Mouse (Mus musculus) liver, embryonic 11.5 days (tissue): ENCODE measurements around the gene Nav1. TPM values are rescaled to one million over a fixed set of nuclear protein-coding genes. Genes with fewer than 3 reads are reported as not detected.

Source experiments
- ATAC-seq: fragments of 200-750 bp; cut with Nextera tagmentation; replicated peaks from 2 replicates; pipeline ENCODE4 v1.8.0; 2017; ENCODE audit warnings: moderate number of reproducible peaks, mild to moderate bottlenecking, moderate TSS enrichment, moderate library complexity; ENCODE audit not compliant: low FRiP score
- DNase-seq: peaks from one replicate; pipeline ENCODE4 v3.0.0-alpha.2; 2017; ENCODE audit warnings: low spot score
- H3K27ac ChIP-seq: fragments of 300-500 bp; sonication (generic); 2 replicates; pipeline ENCODE4 v1.5.1; 2014; ENCODE audit warnings: mild to moderate bottlenecking, low read depth, low read length, control low read depth
- H3K27me3 ChIP-seq: fragments of 300-500 bp; sonication (generic); replicated peaks from 2 replicates; pipeline ENCODE4 v1.6.1; 2014; ENCODE audit warnings: low read length, mixed read lengths; ENCODE audit not compliant: control insufficient read depth, insufficient read depth
- H3K36me3 ChIP-seq: fragments of 300-500 bp; sonication (generic); 2 replicates; pipeline ENCODE4 v1.6.1; 2014; ENCODE audit warnings: mild to moderate bottlenecking, low read length, moderate library complexity, mixed read lengths; ENCODE audit not compliant: control insufficient read depth, insufficient read depth
- H3K4me1 ChIP-seq: fragments of 300-500 bp; sonication (generic); replicated peaks from 2 replicates; pipeline ENCODE4 v1.6.1; 2014; ENCODE audit warnings: low read length, mixed read lengths; ENCODE audit not compliant: control insufficient read depth, insufficient read depth
- H3K4me2 ChIP-seq: fragments of 300-500 bp; sonication (generic); 2 replicates; pipeline ENCODE4 v1.6.1; 2014; ENCODE audit warnings: mild to moderate bottlenecking, control low read depth, moderate library complexity
- H3K4me3 ChIP-seq: fragments of 300-500 bp; sonication (generic); 2 replicates; pipeline ENCODE4 v1.5.1; 2014; ENCODE audit warnings: low read depth, low read length, control low read depth
- H3K9ac ChIP-seq: fragments of 300-500 bp; sonication (generic); 2 replicates; pipeline ENCODE4 v1.6.1; 2014; ENCODE audit warnings: low read depth, low read length, control low read depth
- H3K9me3 ChIP-seq: fragments of 300-500 bp; sonication (generic); 2 replicates; pipeline ENCODE4 v1.6.1; 2016; ENCODE audit warnings: low read length, inconsistent platforms, mixed read lengths; ENCODE audit not compliant: control insufficient read depth
- WGBS: fragments of 180-500 bp; shearing (Covaris S2); extraction: QIAGEN DNeasy Blood & Tissue Kit; methylation state at CpG from one replicate; pipeline ENCODE4 v1.1.7; 2014; 5-methylcytosine and 5-hydroxymethylcytosine counted together
- polyA plus RNA-seq: library from polyadenylated mRNA; unstranded; fragments of >200 nt; fragmentation: Nextera tagmentation; extraction: Ambion mirVana; gene quantifications from 2 replicates; pipeline ENCODE4 v1.2.1, GENCODE M21; 2014

Gene Nav1
- polyA plus RNA-seq, 1 experiment from 2014 or later = 8.9 TPM

GRCm38 (mm10) chr1:135448940-135449339, 158.2 kb downstream of the Nav1 start:
- no peak overlapping the region for H3K27ac ChIP-seq
- no peaks in the 10 kb centered on the region for H3K27me3 ChIP-seq
- no peak overlapping the region for H3K4me3 ChIP-seq
- 86% methylated on average over 5 of the region's 5 CpGs for whole genome bisulfite sequencing
- H3K9me3 ChIP-seq = no peaks in the 10 kb centered on the region
- no peak overlapping the region for H3K4me2 ChIP-seq
- ATAC-seq (no peak), DNase-seq (no peak)
- no peak overlapping the region for H3K9ac ChIP-seq
- H3K36me3 ChIP-seq = peaks cover 17% of the 10 kb centered on the region
- no peaks in the 10 kb centered on the region for H3K4me1 ChIP-seq

GRCm38 (mm10) chr1:135443506-135443905, 163.6 kb downstream of the Nav1 start:
- Histone ChIP-seq H3K27me3 (no peaks in the 10 kb centered on the region), H3K36me3 (peaks cover 6% of the 10 kb centered on the region), H3K4me3 (no peak overlapping the region), H3K9me3 (no peaks in the 10 kb centered on the region), H3K4me2 (no peak overlapping the region), H3K4me1 (no peaks in the 10 kb centered on the region), H3K9ac (no peak overlapping the region), H3K27ac (no peak overlapping the region)
- ATAC-seq (no peak), DNase-seq (no peak)
- 88% methylated on average over 12 of the region's 12 CpGs for WGBS

DNA sequence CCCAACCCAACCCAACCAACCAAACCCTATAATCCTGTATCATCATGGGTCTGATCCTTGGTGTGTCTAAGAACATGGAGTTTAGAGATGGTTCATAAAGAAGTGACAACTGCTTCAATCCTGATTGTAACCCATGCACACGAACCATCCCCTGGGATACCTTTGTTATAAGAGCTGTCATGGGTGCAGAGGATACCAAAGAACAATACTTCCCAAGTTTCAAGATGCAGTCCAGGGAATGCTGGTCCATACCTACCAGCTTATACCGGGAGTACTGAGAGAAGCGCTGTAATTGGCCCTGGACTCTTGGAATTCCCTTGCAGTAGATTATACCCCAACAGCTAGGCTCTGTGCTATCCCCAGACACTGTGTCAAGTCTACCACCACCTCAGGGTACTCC, 165.2 kb downstream of the Nav1 start:
- H3K4me1 ChIP-seq = no peaks in the 10 kb centered on the region
- no peak overlapping the region for H3K4me3 ChIP-seq
- no peak overlapping the region for H3K4me2 ChIP-seq
- H3K36me3 ChIP-seq = peaks cover 6% of the 10 kb centered on the region
- H3K27me3 ChIP-seq = no peaks in the 10 kb centered on the region
- H3K27ac ChIP-seq = no peak overlapping the region
- 95% methylated on average over 3 of the region's 3 CpGs for WGBS
- H3K9me3 ChIP-seq = no peaks in the 10 kb centered on the region
- no peak for DNase-seq
- ATAC-seq = no peak
- H3K9ac ChIP-seq = no peak overlapping the region

- Histone ChIP-seq H3K36me3 (peaks cover 6% of the 10 kb centered on the region), H3K4me3 (no peak overlapping the region)
- DNase-seq = no peak
These were observed 166.1 kb downstream of the Nav1 start for GRCm38 (mm10) chr1:135440986-135441385.

DNA sequence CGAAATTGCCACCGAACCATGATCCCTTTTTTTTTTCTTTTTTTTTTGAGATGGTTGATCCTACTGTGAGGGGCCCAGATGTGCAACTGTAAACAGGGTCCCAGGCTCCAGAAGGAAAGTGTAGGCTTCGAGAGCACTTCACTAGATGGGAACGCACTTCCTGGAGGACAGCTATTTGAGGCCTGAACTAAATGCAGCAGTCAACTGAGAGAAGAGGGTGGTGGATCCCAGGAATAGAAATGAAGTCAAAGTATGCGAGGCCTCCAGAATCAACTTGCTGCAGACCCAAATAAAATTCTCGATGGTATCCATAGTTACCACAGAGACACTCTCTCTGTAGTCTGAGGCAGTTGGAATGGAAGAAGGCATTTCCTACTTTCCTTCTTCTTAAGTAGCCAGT, 168.3 kb downstream of the Nav1 start:
- H3K4me1 ChIP-seq = no peaks in the 10 kb centered on the region
- no peak overlapping the region for H3K4me3 ChIP-seq
- H3K9ac ChIP-seq = no peak overlapping the region
- H3K36me3 ChIP-seq = peaks cover 6% of the 10 kb centered on the region
- H3K4me2 ChIP-seq = no peak overlapping the region
- ATAC-seq (no peak), DNase-seq (no peak)
- H3K27ac ChIP-seq = no peak overlapping the region
- H3K9me3 ChIP-seq = no peaks in the 10 kb centered on the region
- WGBS = 87% methylated on average over 6 of the region's 6 CpGs
- H3K27me3 ChIP-seq = no peaks in the 10 kb centered on the region

More at GRCm38 (mm10) chr1:135440986-135441385, 166.1 kb downstream of the Nav1 start:
- H3K27me3 ChIP-seq = no peaks in the 10 kb centered on the region
- no peaks in the 10 kb centered on the region for H3K4me1 ChIP-seq
- no peak overlapping the region for H3K9ac ChIP-seq
- no peaks in the 10 kb centered on the region for H3K9me3 ChIP-seq
- 83% methylated on average over 6 of the region's 6 CpGs for WGBS
- H3K27ac ChIP-seq = no peak overlapping the region
- ATAC-seq = no peak
- no peak overlapping the region for H3K4me2 ChIP-seq

GRCm38 (mm10) chr1:135435823-135436222, 171.3 kb downstream of the Nav1 start:
- Histone ChIP-seq H3K4me2 (no peak overlapping the region), H3K36me3 (peaks cover 1% of the 10 kb centered on the region; the same call in 1 of the 2 replicates), H3K4me1 (peaks cover 4% of the 10 kb centered on the region; the same call in 1 of the 2 replicates), H3K9ac (no peak overlapping the region), H3K9me3 (no peaks in the 10 kb centered on the region), H3K27ac (no peak overlapping the region), H3K4me3 (no peak overlapping the region), H3K27me3 (no peaks in the 10 kb centered on the region)
- DNase-seq (no peak), ATAC-seq (no peak; the same call in 1 of the 2 replicates)
- 17% methylated on average over 2 of the region's 2 CpGs for WGBS

DNA sequence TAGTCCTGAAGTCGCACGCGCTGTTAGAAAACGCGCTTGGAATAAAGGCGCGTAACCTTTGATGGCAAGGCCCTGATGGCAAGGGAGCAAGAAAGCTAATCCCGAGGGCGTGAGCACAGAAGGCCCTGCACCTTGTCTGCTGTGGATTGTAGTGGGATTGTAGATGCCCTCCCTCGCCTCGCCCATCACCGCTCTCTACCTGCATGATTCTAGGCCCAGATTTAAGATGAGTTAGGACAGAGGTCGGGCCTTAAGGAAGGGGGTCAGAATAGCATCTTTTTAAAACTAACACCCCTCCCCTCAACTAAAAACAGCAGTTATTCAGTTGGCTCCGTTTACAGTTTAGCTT, 176.5 kb downstream of the Nav1 start:
- H3K9ac ChIP-seq = peak overlapping the region; percentile 85
- H3K4me3 ChIP-seq = peak overlapping the region; percentile 83
- H3K4me1 ChIP-seq = peaks cover 21% of the 10 kb centered on the region
- no peaks in the 10 kb centered on the region; the same call in 1 of the 2 replicates for H3K36me3 ChIP-seq
- H3K27ac ChIP-seq = peak overlapping the region; percentile 32; the same call in 1 of the 2 replicates
- DNase-seq = no peak
- H3K4me2 ChIP-seq = peak overlapping the region; percentile 83
- ATAC-seq = peak; percentile 69
- no peaks in the 10 kb centered on the region for H3K27me3 ChIP-seq
- no peaks in the 10 kb centered on the region for H3K9me3 ChIP-seq
- WGBS = 5% methylated on average over 14 of the region's 14 CpGs

- Histone ChIP-seq H3K9ac (peak within 1 kb of the TSS; percentile 85), H3K27ac (peak within 1 kb of the TSS; percentile 69), H3K4me1 (peaks cover 21% of the 10 kb centered on the region), H3K36me3 (no peaks in the 10 kb centered on the region; the same call in 1 of the 2 replicates), H3K9me3 (no peaks in the 10 kb centered on the region), H3K4me2 (peak within 1 kb of the TSS; percentile 83), H3K4me3 (peak within 1 kb of the TSS; percentile 83), H3K27me3 (no peaks in the 10 kb centered on the region)
- WGBS = under 1% methylated on average over 65 of the region's 65 CpGs
- ATAC-seq (peak; percentile 94), DNase-seq (peak; percentile 86)
These were observed 177.0 kb downstream of the Nav1 start, which contains the start of gene Ipo9 for GRCm38 (mm10) chr1:135429901-135430668. Ipo9 (minus strand) TSS chr1:135430499.

GRCm38 (mm10) chr1:135427390-135427789, 179.7 kb downstream of the Nav1 start:
- Histone ChIP-seq H3K4me2 (no peak overlapping the region), H3K4me1 (peaks cover 21% of the 10 kb centered on the region), H3K27me3 (no peaks in the 10 kb centered on the region), H3K27ac (no peak overlapping the region), H3K36me3 (peaks cover 5% of the 10 kb centered on the region; the same call in 1 of the 2 replicates), H3K9me3 (no peaks in the 10 kb centered on the region), H3K9ac (no peak overlapping the region), H3K4me3 (no peak overlapping the region)
- DNase-seq (no peak), ATAC-seq (no peak)
- 84% methylated on average over 6 of the region's 6 CpGs for WGBS
